Comparison of ENCODE assay signal across 21 mouse cellular contexts in genomic region chr6:91551671-91552070, GRCm38 (mm10). TPM values are rescaled to one million over a fixed set of nuclear protein-coding genes. Genes with fewer than 3 reads are reported as not detected.
DNase-seq lines count a peak whose midpoint lies in the region; ATAC-seq lines count a peak whose summit lies in the region.
"Had no signal": no experiment of that assay in that cellular context is flagged by ENCODE, and none has a peak within 500 bp of the region (broad histone marks: within the 10 kb centered on the region; RNA-seq: fewer than 3 reads in every experiment).

No protein-coding gene starts in this region.

- DNase-seq in frontal cortex, postnatal 25 days (ENCODE audit: low spot score in 2 of 2): no peak
- DNase-seq in hindbrain, embryonic 10.5 days (ENCODE audit: low spot score): no peak
- peak; percentile 55 for DNase-seq in brain, adult 2 months (ENCODE audit: low read depth, low spot score)
- DNase-seq: adrenal gland, adult 8-10 months; adrenal gland, postnatal 36 days; cerebellum, adult 11 months; cerebellum, adult 9-10 months; embryo, embryonic 11 days; forebrain, postnatal 0 days; heart, adult 2 months; heart, postnatal 14 days; kidney, adult 2 months had no signal

- 96% methylated on average over 3 of the region's 3 CpGs for WGBS in hindbrain, embryonic 10.5 days
- WGBS in hindbrain, embryonic 16.5 days: 94% methylated on average over 3 of the region's 3 CpGs
- WGBS in liver, embryonic 12.5 days (ENCODE audit: insufficient replicate concordance): 72% methylated on average over 3 of the region's 3 CpGs

- peak overlapping the region; percentile 59 for H3K27ac ChIP-seq in hindbrain, embryonic 10.5 days
- H3K27ac ChIP-seq in hindbrain, embryonic 16.5 days (ENCODE audit: low read depth, low read length): no peak overlapping the region
- no peak overlapping the region for H3K27ac ChIP-seq in liver, embryonic 12.5 days
- H3K27ac ChIP-seq: embryonic facial prominence, embryonic 12.5 days; forebrain, embryonic 13.5 days; heart, adult 2 months; heart, embryonic 15.5 days; hindbrain, embryonic 14.5 days had no signal

- no peak overlapping the region for H3K9ac ChIP-seq in hindbrain, embryonic 16.5 days (ENCODE audit: low read depth, low read length)
- no peak overlapping the region for H3K9ac ChIP-seq in liver, embryonic 12.5 days
- H3K9ac ChIP-seq: embryonic facial prominence, embryonic 12.5 days; forebrain, embryonic 13.5 days; forebrain, postnatal 0 days; heart, embryonic 15.5 days; hindbrain, embryonic 14.5 days had no signal

- H3K4me1 ChIP-seq in hindbrain, embryonic 10.5 days (replicated peaks): peaks cover 13% of the 10 kb centered on the region; the same call in 1 of the 2 replicates
- no peaks in the 10 kb centered on the region for H3K4me1 ChIP-seq in hindbrain, embryonic 16.5 days (ENCODE audit: control insufficient read depth, insufficient read depth, low read depth, low read length)
- H3K4me1 ChIP-seq in liver, embryonic 12.5 days: no peaks in the 10 kb centered on the region
- H3K4me1 ChIP-seq: forebrain, embryonic 13.5 days had no signal

- H3K4me2 ChIP-seq in hindbrain, embryonic 16.5 days (ENCODE audit: low read length): no peak overlapping the region
- no peak overlapping the region for H3K4me2 ChIP-seq in liver, embryonic 12.5 days
- H3K4me2 ChIP-seq: embryonic facial prominence, embryonic 12.5 days; forebrain, embryonic 13.5 days; heart, embryonic 11.5 days; heart, embryonic 15.5 days; hindbrain, embryonic 14.5 days had no signal

- peak; percentile 50; the same call in 1 of the 2 replicates for ATAC-seq in frontal cortex, adult (ENCODE audit: low TSS enrichment)
- ATAC-seq in hindbrain, embryonic 16.5 days: no peak
- no peak for ATAC-seq in liver, embryonic 12.5 days
- ATAC-seq: forebrain, embryonic 13.5 days; forebrain, postnatal 0 days; intestine, embryonic 16.5 days had no signal

- no peaks in the 10 kb centered on the region for H3K36me3 ChIP-seq in hindbrain, embryonic 10.5 days
- no peaks in the 10 kb centered on the region for H3K36me3 ChIP-seq in hindbrain, embryonic 16.5 days (ENCODE audit: control insufficient read depth, insufficient read depth, low read length)
- H3K36me3 ChIP-seq in liver, embryonic 12.5 days: no peaks in the 10 kb centered on the region
- H3K36me3 ChIP-seq: embryonic facial prominence, embryonic 12.5 days; heart, embryonic 15.5 days had no signal

- H3K4me3 ChIP-seq in hindbrain, embryonic 10.5 days: no peak overlapping the region
- H3K4me3 ChIP-seq in hindbrain, embryonic 16.5 days (ENCODE audit: low read length): no peak overlapping the region
- H3K4me3 ChIP-seq in liver, embryonic 12.5 days: no peak overlapping the region
- H3K4me3 ChIP-seq: embryonic facial prominence, embryonic 12.5 days; forebrain, embryonic 13.5 days; heart, adult 2 months; heart, embryonic 15.5 days had no signal

- no peaks in the 10 kb centered on the region for H3K27me3 ChIP-seq in hindbrain, embryonic 10.5 days (ENCODE audit: insufficient read depth, poor library complexity, severe bottlenecking)
- no peaks in the 10 kb centered on the region for H3K27me3 ChIP-seq in hindbrain, embryonic 16.5 days (replicated peaks; ENCODE audit: control insufficient read depth, insufficient read depth, low read length)
- H3K27me3 ChIP-seq in liver, embryonic 12.5 days (replicated peaks): 0 out of 2 replicates have a peak, but pooled peaks cover 3% of the 10 kb centered on the region
- H3K27me3 ChIP-seq: embryonic facial prominence, embryonic 12.5 days; forebrain, embryonic 13.5 days had no signal

- no peaks in the 10 kb centered on the region for H3K9me3 ChIP-seq in hindbrain, embryonic 10.5 days
- H3K9me3 ChIP-seq in hindbrain, embryonic 16.5 days (ENCODE audit: control insufficient read depth, low read length): no peaks in the 10 kb centered on the region
- no peaks in the 10 kb centered on the region for H3K9me3 ChIP-seq in liver, embryonic 12.5 days (replicated peaks)
- H3K9me3 ChIP-seq: embryonic facial prominence, embryonic 12.5 days; forebrain, embryonic 13.5 days; heart, embryonic 15.5 days had no signal

RNA-seq across cellular contexts. Expression of gene Lsm3, which starts 35.9 kb away (rescaled TPM):
- 340 and 380 TPM in 2 replicates for polyA plus RNA-seq in hindbrain, embryonic 10.5 days (2016; fragmentation: Nextera tagmentation; extraction: Ambion mirVana)
- polyA plus RNA-seq in hindbrain, embryonic 16.5 days (2015; fragmentation: Nextera tagmentation; extraction: Ambion mirVana): 136 and 139 TPM in 2 replicates
- polyA plus RNA-seq in liver, embryonic 12.5 days (2016; fragmentation: Nextera tagmentation; extraction: Ambion mirVana): 179 and 189 TPM in 2 replicates

RNA-seq across cellular contexts. Expression of gene Xpc, which starts 36.0 kb away (rescaled TPM):
- polyA plus RNA-seq in hindbrain, embryonic 10.5 days (2016; fragmentation: Nextera tagmentation; extraction: Ambion mirVana): 23.6 and 23.7 TPM in 2 replicates
- polyA plus RNA-seq in hindbrain, embryonic 16.5 days (2015; fragmentation: Nextera tagmentation; extraction: Ambion mirVana): 15.8 and 17.0 TPM in 2 replicates
- 7.7 and 8.3 TPM in 2 replicates for polyA plus RNA-seq in liver, embryonic 12.5 days (2016; fragmentation: Nextera tagmentation; extraction: Ambion mirVana)
